Comparison of ENCODE assay signal across 9 mouse cellular contexts in the genomic region with DNA sequence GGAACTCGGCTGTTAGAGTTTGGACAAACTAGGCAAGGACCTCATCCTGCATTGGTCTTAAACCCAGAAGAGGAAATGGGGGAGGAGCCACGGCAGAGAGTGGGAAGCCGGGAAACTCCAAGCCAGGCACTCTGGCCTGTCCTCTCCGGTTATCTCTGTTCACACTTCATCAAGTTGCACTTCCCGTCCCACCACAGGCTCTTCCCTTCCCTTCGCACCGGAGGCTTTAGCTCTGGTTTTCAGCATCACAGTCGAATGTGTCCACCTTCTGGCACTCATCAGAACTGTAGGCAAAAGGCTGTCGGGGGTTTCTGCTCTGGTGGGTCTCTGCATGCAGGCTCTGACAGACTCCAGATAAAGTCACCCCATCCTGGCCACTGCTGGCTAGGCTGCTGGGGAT. TPM values are rescaled to one million over a fixed set of nuclear protein-coding genes. Genes with fewer than 3 reads are reported as not detected.
DNase-seq lines count a peak whose midpoint lies in the region; ATAC-seq and TF ChIP-seq lines count a peak whose summit lies in the region.
"Had no signal": no experiment of that assay in that cellular context is flagged by ENCODE, and none has a peak within 500 bp of the region (broad histone marks: within the 10 kb centered on the region; RNA-seq: fewer than 3 reads in every experiment).

No protein-coding gene starts in this region.

- no peak for TF ChIP-seq POLR2A in small intestine, adult 2 months (IDR thresholded peaks at IDR 0.05; ENCODE audit: low read depth, low read length)

- peak; percentile 67 to 68 for DNase-seq in cerebellum, postnatal 10 days
- DNase-seq in cerebellum, adult 8-10 months = no peak
- DNase-seq in thymus, postnatal 0 days (ENCODE audit: low spot score) = peak; percentile 42
- no peak for DNase-seq in thymus, adult 18-20 months
- DNase-seq in limb, embryonic 11.5 days (ENCODE audit: low spot score) = peak; percentile 74
- no peak for DNase-seq in gastrocnemius, postnatal 36 days
- DNase-seq in adrenal gland, adult 18-20 months (ENCODE audit: low spot score in 2 of 2) = no peak

- intact Hi-C loops in gastrocnemius, postnatal 36 days (cut with DNase I) = no loop called here

- H3K27me3 ChIP-seq in limb, embryonic 11.5 days (ENCODE audit: control insufficient read depth, insufficient read depth, low read length) = no peaks in the 10 kb centered on the region
- no peaks in the 10 kb centered on the region for H3K27me3 ChIP-seq in small intestine, adult 2 months (ENCODE audit: control insufficient read depth, insufficient read depth, low read length)

- H3K4me2 ChIP-seq in limb, embryonic 11.5 days (ENCODE audit: low read depth, severe bottlenecking) = no peak overlapping the region
- H3K4me2 ChIP-seq: embryonic facial prominence, embryonic 15.5 days had no signal

- H3K27ac ChIP-seq in limb, embryonic 11.5 days (replicated peaks; ENCODE audit: low read depth, low read length) = no peak overlapping the region
- no peak overlapping the region for H3K27ac ChIP-seq in small intestine, adult 2 months (ENCODE audit: insufficient read depth, low read depth, low read length)
- H3K27ac ChIP-seq: embryonic facial prominence, embryonic 15.5 days had no signal

- peak; percentile 41; the same call in 1 of the 2 replicates for TF ChIP-seq CTCF in small intestine, adult 2 months (IDR thresholded peaks at IDR 0.05; ENCODE audit: extremely low read depth, insufficient read length, insufficient replicate concordance, low read depth, low read length)

- WGBS in limb, embryonic 11.5 days = 18% methylated on average over 9 of the region's 9 CpGs
- 17% methylated on average over 9 of the region's 9 CpGs for WGBS in small intestine, adult 2 months

- H3K4me1 ChIP-seq in limb, embryonic 11.5 days (ENCODE audit: control insufficient read depth, insufficient read depth, low read length) = peaks cover 2% of the 10 kb centered on the region
- peaks cover 3% of the 10 kb centered on the region; the same call in 1 of the 2 replicates for H3K4me1 ChIP-seq in small intestine, adult 2 months (ENCODE audit: control insufficient read depth, insufficient read depth, insufficient read length, low read length)

- no peaks in the 10 kb centered on the region; the same call in 1 of the 2 replicates for H3K36me3 ChIP-seq in limb, embryonic 11.5 days (ENCODE audit: control insufficient read depth, insufficient read depth, low read length)
- no peaks in the 10 kb centered on the region for H3K36me3 ChIP-seq in small intestine, adult 2 months (ENCODE audit: control insufficient read depth, insufficient read depth, low read length)

- no peak overlapping the region for H3K9ac ChIP-seq in limb, embryonic 11.5 days (ENCODE audit: low read length)
- H3K9ac ChIP-seq: embryonic facial prominence, embryonic 15.5 days had no signal

- ATAC-seq in limb, embryonic 11.5 days (ENCODE audit: insufficient number of reproducible peaks, low FRiP score, low TSS enrichment, low read depth) = no peak

- no peaks in the 10 kb centered on the region for H3K9me3 ChIP-seq in limb, embryonic 11.5 days (ENCODE audit: control insufficient read depth, low read length)
- H3K9me3 ChIP-seq: embryonic facial prominence, embryonic 15.5 days had no signal

- H3K4me3 ChIP-seq in limb, embryonic 11.5 days (ENCODE audit: low read depth, low read length) = no peak overlapping the region
- no peak overlapping the region for H3K4me3 ChIP-seq in small intestine, adult 2 months (ENCODE audit: low read depth, low read length)
- H3K4me3 ChIP-seq: embryonic facial prominence, embryonic 15.5 days had no signal

RNA-seq across cellular contexts. Expression of gene A3galt2, which starts 48.5 kb away (rescaled TPM):
- polyA plus RNA-seq in thymus, postnatal 0 days (2015; fragmentation: Nextera tagmentation; extraction: Ambion mirVana) = 0.04 and 0.12 TPM in 2 replicates
- polyA plus RNA-seq in limb, embryonic 11.5 days (2014; fragmentation: Nextera tagmentation; extraction: Ambion mirVana) = 0.06 and 0.28 TPM in 2 replicates
- 0.11 and 0.32 TPM in 2 replicates for polyA plus RNA-seq in small intestine, adult 2 months (2012; rRNA removed)
- total RNA-seq in gastrocnemius, postnatal 36 days (2021) = under 1 TPM; 0.10 to 0.20 TPM
- total RNA-seq in adrenal gland, adult 18-20 months (2021) = under 1 TPM; 0.17 to 0.42 TPM

RNA-seq across cellular contexts. Expression of gene Phc2, which starts 52.1 kb away (rescaled TPM):
- polyA plus RNA-seq in thymus, postnatal 0 days (2015; fragmentation: Nextera tagmentation; extraction: Ambion mirVana) = 42.9 and 44.9 TPM in 2 replicates
- polyA plus RNA-seq in limb, embryonic 11.5 days (2014; fragmentation: Nextera tagmentation; extraction: Ambion mirVana) = 63.2 and 70.6 TPM in 2 replicates
- 42.0 and 83.8 TPM in 2 replicates for polyA plus RNA-seq in small intestine, adult 2 months (2012; rRNA removed)
- total RNA-seq in gastrocnemius, postnatal 36 days (2021) = 10 to 100 TPM; 15.5 to 17.8 TPM
- 10 to 100 TPM; 69.8 to 88.5 TPM for total RNA-seq in adrenal gland, adult 18-20 months (2021)

Comparison
In these comparisons a context has a peak if more than half of its experiments do, and no peak if none do; other contexts are left out.
1. DNase-seq: peak in cerebellum, postnatal 10 days (2 of 2), thymus, postnatal 0 days (single experiment) and limb, embryonic 11.5 days (single experiment); none in cerebellum, adult 8-10 months (single experiment), thymus, adult 18-20 months (0 of 2), gastrocnemius, postnatal 36 days (0 of 2) and adrenal gland, adult 18-20 months (0 of 2).